Mouse (Mus musculus) monocyte, adult 2 months (primary cell): ENCODE data around the gene Dffa.

Experiments used
- DNase-seq, 2 experiments: peaks; one replicate each; pipeline ENCODE4 v3.0.0; 2022; ENCODE audit warnings: low spot score in 2 of 2, low read depth in 1 of 2

The Dffa gene

DNA sequence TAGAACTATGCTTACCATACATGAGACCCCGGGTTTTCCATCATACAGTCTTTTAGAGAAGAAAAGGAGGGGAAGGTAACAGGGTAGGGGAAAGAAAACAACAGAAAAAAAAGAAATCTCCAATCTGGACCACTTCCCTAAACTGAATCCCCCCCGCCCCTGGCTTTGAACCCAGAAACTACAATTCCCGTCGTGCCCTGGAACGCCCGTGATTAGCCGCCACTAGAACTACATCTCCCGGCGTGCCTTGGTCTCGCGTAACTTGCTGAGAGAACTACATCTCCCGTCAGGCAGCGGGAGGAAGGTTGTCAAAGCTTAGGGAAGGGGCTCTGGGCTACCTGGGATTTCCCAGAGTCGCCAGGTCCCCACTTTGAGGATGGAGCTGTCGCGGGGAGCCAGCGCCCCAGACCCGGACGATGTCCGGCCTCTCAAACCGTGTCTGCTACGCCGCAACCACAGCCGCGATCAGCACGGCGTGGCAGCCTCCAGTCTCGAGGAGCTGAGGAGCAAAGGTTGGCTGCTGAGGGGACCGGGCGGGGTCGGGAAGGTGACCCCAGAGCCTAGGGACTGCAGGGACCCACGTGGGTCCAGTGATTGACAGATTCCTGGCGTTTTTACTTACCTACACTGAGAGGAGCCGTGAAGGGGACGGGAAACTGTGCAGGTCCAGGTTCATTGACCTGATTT is at the start of gene Dffa:
Dffa (plus strand) TSS at position 272 of the 687 bp plus-strand sequence.
- peak; percentile 66 to 75 for DNase-seq

DNA sequence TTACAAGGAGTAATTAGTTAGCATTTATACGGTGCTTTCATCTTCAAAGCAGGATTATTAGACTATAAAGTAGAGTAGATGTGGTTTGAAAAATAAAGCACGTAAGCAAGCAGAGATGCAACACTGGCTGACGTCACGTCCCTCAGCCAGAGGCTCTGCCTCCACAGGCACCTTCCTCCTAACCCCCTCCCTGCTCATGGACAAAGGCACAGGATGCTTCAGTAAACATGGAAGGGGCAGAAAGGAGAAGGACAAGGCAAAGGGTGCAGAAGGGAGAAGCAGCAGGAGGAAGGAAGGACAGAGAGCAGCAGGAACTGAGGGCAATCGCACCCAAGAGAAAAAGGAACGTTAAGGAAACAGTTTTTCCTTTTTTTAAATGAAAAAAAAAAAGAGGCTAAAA is 48.1 kb upstream of the Dffa start:
- no peak for DNase-seq

DNA sequence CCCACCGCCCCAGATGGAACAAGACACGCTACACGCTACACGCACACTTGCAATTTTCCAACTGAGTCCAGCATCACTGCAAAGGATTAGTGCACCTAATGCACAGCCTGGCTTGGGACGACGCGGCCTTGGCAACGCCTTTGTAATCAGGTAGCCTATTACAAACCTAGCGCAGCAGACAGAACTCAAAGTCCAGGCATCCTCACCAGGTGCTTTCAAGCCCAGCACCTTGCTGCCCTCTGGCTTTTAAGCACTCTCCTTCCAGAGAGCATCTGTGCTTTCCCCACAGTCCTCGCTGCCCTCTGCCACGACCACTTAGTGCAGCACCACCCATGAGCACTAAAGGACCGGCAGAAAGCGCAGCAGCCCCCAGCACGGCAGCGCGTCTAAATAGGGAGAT is 47.0 kb upstream of the Dffa start:
- no peak for DNase-seq

DNA sequence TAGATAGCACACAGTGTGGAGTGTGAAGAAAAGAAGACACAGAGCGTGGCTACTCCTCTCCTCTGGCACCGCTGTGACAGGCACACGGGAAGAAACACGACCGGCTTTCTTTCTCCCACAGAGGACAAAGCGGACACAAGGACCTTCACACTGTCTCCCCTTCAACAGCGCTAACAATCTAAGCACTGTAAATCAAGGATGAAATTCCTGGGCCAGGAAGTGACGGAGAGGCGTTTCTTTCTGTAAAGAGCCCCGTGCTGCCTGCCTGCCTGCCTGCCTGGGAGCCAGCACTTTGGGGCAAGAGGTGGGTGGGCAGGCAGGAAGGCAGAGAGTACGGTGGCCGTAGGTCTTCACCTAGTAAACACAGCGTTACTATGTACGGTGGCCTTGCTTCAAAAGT is 46.5 kb upstream of the Dffa start:
- DNase-seq: no peak

DNA sequence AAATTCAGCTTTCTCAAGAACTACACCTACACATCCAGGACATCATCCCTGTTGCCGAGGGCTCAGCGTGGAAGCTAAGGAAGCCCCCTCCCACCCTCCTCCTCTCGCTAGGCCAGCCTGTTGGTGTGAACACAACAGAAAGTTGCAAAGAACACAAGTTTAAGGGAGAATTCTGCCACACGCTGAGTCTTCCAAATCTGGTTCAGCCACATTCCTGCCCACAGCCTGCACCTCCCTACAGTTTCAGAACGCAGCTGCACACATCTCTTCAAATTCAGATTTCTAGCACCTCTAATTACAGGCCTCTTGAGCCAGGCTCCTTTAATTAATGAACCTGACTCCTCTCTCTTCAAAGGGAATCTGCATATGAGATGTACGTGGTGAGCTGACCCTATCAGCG is 45.6 kb upstream of the Dffa start:
- DNase-seq: no peak

DNA sequence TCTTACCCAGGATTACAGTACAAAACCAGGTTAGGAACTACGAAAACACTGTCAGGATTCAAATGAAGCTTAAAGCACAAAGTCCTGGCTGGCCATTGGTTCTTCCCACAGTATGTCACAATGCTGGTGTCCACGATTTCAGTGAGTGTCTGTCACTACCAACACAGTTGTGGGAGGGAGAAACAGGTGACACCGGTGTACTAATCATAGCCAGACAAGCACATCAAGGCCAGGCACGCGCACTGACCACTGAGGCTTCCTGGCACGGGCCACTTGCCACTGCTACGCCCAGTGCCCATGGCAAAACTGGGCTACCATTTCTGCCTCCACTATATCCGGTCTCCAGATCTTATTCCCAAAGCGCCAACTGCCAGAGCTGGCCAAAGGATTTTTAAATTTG is 44.2 kb upstream of the Dffa start:
- DNase-seq: no peak

DNA sequence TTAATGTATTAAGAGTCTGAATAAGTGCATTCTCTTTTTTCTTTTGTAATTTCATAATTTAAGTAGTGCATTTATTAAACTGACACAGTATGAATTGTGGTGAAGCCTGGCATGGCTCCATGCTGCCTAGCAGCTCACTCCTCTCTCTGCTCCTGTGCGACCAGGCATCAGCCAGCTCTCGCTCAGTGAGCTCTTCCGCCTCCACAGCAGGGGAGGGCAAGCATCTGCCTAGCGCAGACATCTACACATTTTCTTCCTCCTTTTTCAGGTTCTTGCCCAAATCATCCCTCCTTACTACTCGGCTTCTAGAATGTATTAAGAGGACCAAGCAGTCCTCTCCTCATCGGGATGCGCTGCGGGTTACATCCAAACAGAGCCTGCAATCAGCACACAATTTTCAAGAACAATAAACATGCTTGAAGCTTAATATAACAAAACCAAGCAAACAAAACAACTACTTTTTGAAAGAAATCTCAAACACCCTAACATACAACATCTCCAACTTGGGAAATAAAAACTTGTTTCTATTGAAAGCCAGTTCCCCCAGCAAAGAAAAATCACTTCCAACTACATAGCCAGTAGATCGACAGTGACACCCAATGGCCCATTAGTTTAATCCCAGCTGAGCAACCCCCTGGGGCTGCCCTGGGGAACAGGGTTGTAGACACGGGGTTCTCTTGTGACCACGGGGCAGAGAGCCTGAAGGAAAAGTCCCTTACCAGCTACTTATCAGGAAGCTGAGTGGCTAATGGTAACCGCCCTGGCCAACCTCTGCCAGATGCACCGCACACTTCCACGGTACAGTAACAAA is 43.1 kb upstream of the Dffa start:
- DNase-seq: no peak

DNA sequence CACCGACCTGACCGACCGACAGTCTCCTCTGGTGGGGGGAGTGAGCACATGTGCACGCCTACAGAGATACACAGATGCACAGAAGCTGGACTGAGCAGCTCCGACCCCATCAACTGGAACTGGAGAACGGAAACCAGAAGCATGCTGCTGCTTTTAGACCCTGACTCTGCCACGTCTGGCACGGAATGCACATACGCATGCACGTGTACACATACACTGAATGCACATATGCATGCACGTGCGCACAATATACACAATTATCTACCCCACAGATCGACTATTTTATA is 42.6 kb upstream of the Dffa start:
- no peak for DNase-seq

DNA sequence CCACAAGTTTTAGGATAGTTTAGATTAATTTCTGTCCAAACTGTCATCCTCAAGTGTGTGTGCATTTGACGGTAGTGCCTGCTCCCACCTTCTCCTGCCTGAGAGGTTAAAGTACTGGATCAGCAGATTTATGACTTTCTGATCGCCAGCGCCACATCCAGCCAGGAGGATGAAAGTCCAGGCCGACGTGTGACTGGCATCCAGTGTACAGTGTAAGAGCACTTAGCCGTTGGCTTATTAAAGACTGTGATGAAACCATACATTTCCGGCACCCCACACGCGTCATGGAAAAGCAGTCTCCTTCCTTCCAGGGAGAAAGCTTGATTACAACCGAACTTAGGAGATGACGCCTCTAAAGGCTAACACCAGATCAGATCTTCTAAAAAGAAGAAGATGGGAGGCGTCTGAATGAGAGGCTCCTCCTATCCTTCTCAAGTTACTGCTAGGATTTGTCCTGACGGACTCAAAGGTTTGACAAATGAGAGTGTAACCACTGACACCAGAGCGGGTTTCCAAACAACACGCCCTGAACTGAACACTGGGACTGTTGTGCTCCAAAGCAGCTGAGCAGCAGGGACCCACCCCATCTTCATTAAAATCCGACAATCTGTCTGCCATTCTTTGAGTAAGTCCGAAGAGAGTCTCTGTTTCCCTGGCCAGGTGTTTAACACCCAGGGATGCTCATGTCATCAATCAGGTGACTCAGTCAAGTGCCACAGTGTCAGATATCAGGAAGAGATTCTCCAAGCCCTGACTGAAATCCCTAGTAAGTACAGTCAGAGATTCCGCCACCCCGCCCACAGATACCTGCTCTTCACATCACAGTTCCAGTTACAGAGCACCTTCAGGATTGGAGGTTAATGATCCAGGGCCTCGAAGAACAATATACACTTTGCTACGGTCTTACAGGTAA is 41.3 kb upstream of the Dffa start:
- DNase-seq: no peak

DNA sequence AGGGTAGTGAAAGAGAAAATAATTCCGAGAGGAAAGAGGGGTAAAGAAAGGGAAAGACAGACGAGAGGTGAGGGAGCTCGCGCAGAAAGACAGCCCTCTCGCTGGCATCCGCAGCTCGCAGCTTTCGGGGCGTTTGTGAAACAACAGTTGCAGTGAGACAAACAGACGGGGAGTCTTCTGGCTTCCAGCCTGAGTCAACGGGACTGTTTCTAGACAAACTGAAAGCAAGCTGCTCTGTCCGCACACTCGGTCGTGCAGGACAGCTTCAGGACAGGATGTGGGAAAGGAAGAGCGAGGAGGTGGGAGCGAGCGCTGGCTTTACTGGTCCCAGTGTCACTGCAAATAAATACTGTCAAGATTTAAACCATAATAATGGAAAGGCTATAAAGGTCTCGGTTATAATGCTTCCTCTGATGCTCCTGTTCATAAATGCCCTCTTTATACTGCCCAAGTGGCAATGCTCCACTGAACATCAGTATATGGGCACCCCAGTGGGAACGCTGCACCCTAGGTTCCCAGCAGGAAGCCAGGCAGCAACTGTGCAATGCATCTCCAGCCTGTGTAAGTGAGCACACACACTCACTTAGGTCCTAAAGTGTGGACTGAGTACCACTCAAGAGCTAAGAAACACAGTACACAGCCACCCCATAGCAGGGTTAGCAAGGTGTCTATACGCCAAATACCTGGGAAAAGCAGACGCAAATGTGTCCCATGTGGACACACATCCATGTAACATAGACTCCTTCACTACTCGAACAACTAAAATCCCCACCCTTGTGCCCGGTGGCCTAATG is 39.7 kb upstream of the Dffa start:
- DNase-seq: no peak

DNA sequence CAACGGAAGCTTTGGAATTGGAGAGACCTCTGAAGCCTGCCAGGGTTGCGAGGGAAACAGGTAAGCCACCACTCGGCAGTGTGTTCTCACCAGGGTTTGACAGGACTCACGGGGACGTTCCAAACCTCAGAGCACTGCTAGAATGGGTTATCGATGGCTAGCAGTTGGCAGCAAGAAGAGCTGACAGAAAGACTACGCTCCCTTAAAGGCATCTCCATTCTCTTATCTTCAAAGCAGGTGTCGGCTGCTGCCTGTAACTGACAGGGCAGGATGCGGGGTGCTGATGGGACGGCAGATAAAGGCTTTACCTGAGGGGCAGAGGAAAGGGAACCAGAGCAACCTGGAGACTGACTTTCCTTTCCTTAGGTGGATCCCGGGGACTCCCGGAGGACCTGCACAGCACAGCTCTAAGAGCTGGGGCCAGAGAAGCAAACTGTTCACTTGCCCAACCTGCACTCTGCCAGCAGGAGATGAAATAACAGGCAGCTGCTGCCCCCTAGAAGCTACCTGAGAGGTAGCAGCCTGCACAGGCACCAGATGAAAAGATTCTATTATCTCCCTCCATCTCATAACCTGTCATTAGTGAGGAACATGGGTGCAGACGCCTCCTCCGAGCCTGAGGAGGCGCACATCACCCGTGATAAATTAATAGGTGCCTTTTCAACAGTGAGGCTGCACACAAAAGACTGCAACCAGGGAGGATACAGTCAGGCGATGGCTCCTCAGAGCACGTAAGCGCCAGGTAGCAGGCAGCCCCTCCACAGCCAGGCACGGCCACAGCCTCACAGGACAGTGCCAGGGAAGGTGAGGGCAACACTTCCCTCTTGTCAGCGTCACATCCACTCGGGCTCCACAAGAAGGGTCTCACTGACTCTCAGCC is 37.0 kb upstream of the Dffa start:
- no peak for DNase-seq

DNA sequence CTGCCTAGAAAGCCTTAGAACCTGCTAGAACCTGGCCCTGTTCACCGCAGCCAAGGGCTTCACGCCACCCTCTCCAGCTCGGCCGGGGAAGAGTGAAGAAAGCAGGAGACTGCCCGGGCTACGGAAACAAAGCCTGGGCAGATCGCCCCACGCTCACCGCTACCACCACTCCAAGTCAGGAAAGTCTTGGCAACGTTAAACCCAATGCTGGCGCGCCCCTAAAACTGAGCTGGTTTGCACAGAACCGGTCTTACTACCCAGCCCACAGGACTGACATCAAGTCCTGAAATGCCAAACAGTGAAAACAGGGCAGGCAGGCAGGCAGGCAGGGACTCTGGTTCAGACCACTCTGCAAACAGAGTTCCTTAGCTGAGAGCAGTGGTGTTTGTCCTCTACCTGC is 28.9 kb upstream of the Dffa start:
- no peak for DNase-seq

DNA sequence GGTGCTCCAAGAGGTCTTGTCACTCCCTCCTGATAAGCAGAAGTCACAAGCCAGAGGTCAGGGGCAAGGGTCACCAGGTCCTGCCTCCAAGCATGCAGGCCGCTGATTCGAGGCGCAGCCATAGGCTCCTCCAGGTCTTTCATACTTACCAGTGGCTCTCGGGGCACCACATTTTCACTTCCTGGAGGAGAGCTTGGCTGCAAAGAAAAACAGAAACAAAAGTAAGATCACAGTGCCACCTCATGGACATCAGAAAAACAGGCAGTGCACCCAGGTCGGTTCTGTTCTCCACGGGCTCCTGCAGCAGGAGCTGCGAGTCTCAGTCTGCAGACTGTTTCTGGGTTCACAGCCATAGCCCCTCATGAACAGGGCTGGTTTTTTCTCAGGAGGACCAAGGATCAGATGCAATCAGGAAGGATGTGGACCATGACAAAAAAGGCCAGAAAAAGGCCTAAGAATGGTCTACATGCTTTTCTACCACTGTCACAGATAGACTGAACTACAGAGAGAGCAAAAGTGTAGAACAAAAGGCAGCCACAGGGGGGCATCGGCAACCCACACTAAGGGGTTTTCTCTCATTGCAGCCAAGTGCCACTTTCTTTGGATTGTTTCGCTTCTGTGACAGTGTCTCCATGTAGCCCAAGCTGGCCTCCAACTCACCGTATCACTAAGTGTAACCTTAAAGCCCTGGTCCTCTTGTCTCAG is 27.9 kb upstream of the Dffa start:
- peak; percentile 44 to 54 for DNase-seq

DNA sequence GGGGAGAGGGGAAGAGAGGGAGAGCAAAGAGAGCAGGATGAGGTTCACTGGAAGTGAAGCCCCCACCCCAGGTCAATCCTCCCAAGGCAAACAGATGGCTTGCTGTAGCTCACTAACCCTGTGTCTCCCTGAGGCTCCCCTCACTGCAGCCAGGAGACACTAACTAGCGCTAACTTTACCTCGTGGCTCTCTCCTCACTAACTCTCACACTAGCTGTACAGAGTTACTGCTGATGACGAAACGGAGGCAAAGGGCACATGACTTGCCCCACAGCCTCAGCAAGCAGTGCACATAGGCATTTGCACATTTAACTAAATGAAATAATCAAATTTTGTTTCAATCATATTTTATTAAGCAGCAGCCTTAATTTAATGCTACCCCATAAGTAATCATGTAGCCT is 25.7 kb upstream of the Dffa start:
- DNase-seq: no peak

DNA sequence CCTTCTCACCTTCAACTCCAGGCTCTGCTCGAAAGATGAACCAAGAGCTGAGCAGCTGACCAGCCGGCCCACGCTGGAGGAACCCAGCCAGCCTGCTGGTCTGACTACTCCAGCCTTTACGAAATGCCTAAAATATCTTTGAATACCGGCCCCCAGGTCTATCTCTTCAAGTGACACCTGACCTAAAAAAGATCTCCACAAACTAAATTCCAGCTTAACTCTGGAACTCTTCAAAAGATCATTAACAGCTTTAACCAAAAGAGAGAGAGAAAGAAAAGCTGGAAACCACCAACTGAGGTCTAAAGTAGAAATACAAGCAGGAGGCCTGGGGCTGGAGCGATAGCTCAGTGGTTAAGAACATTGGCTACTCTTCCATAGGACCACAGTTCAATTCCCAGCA is 24.3 kb upstream of the Dffa start:
- no peak for DNase-seq

DNA sequence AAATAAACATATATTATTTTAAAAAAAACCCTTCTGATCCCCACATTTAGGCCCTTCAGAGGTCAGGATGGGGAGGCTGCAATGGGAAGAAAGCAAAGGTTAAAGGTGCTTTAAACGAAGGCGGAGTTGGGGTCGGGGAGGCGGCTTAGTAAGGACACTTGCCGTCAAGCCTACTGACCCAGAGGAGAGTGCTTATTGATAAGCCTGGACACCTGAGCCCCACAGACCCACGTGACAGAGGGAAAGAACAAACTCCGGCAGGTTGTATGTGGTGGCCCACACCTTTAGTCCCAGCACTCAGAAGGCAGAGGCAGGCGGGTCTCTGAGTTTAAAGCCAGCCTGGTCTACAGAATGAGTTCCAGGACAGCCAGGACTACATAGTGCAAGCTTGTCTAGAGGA is 23.8 kb upstream of the Dffa start:
- no peak for DNase-seq

DNA sequence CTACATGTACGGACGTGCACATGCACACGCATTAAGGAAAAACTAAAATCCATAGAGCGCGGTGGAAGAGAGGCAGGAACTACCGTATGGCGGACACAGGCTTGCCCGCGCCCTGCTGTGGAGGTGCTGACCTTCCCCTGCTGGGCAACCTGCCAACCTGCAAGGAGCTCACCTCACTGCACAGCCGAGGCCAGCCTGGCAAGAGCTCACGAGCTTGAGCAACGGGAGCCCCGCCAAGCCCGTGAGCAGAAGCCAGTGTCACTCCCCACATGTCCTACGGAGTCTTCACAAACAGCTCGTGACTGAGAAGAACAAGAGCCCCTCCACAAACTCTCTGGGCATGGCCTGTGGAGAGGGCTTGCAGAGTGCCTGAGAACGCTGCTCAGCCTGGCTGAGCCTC is 22.4 kb upstream of the Dffa start:
- DNase-seq: no peak

DNA sequence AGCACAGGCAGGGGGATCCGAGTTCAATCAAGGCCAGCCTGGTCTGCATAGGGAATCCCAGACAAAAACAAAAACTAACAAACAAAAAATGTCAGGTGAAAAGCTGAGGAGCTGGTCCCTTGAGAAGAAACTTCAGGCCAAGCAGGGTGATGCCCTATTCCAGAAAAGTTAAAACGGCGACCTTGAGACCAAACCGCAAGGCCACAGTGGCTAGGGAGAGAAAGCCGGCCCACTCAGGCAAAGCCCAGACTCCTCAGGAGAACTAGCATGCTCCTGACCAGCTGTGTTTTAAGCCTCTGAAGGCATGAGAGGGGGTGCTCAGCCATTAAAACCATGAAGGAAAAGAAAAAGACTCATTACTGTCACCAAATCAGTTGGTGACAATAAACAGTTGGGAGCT is 18.6 kb upstream of the Dffa start:
- DNase-seq: no peak

DNA sequence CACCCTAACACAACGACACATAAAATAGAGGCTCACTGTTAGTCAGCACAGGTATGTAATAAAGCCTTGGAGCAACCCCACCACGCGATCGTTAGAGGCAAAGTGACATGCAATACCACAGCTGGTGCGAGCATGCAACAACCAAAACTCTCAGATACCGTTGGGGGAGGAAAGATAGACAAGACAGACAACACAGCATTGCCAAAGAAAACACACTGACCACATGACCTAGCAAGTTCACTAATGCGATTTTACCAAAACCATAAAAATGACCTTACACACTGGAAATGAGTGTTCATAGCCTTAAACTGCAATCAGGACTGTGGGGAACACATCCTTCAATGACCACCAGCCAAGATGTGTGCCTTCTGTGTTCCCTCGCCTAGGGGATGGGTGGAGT is 12.6 kb upstream of the Dffa start:
- DNase-seq: no peak

DNA sequence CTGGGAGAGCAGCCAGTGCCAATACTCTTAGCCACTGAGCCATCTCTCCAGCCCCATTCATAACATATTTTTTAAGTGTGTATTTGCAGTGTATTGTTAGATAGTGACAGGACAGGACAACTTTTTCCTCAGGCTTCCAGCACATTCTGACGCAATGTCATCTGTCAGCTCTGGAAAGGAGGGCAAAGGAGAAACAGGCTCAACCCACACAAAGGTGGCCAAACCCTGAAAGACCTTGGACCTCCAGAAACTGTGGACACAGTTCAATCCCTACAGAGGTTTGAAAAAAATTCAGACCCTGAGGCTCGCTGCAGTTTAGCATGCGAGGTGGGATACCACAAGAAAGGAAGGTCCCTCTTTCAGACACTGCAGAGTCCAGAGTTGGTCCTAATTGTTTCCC is 6.0 kb upstream of the Dffa start:
- no peak for DNase-seq
